ENCODE assay signal across 8 mouse cellular contexts in genomic region chr10:77032591-77033322, GRCm38 (mm10). TPM values are rescaled to one million over a fixed set of nuclear protein-coding genes. Genes with fewer than 3 reads are reported as not detected.
DNase-seq lines count a peak whose midpoint lies in the region; ATAC-seq and TF ChIP-seq lines count a peak whose summit lies in the region.

No protein-coding gene starts in this region.

- H3K9ac ChIP-seq in lung, postnatal 0 days (replicated peaks; ENCODE audit: low read depth) = peak overlapping the region; percentile 54

- WGBS in hindbrain, embryonic 10.5 days = under 1% methylated on average over 49 of the region's 49 CpGs
- WGBS in lung, postnatal 0 days = 0% methylated on average over 46 of the region's 49 CpGs

- no peak for TF ChIP-seq EP300 in lung, postnatal 0 days (IDR thresholded peaks at IDR 0.05)

- peaks cover 14% of the 10 kb centered on the region; the same call in 1 of the 2 replicates for H3K36me3 ChIP-seq in hindbrain, embryonic 10.5 days
- H3K36me3 ChIP-seq in lung, postnatal 0 days (ENCODE audit: insufficient read depth, low read length) = no peaks in the 10 kb centered on the region

- H3K4me1 ChIP-seq in hindbrain, embryonic 10.5 days (replicated peaks) = peaks cover 51% of the 10 kb centered on the region
- peaks cover 9% of the 10 kb centered on the region; the same call in 1 of the 2 replicates for H3K4me1 ChIP-seq in lung, postnatal 0 days (ENCODE audit: insufficient read depth, low read depth, low read length)

- peak overlapping the region; percentile 94 for H3K27ac ChIP-seq in hindbrain, embryonic 10.5 days
- H3K27ac ChIP-seq in lung, postnatal 0 days (ENCODE audit: low read length) = no peak overlapping the region

- H3K27me3 ChIP-seq in hindbrain, embryonic 10.5 days (ENCODE audit: insufficient read depth, poor library complexity, severe bottlenecking) = peaks cover 17% of the 10 kb centered on the region
- no peaks in the 10 kb centered on the region for H3K27me3 ChIP-seq in lung, postnatal 0 days (replicated peaks; ENCODE audit: insufficient read depth, low read length)

- peak; percentile 49 for TF ChIP-seq CTCF in lung, postnatal 0 days (IDR thresholded peaks at IDR 0.05)

- peak; percentile 96 for DNase-seq in MN1 (ENCODE audit: low spot score)
- DNase-seq in cerebellum, adult 9-10 months = peak; percentile 97
- DNase-seq in hindbrain, embryonic 10.5 days (ENCODE audit: low spot score) = peak; percentile 92
- peak; percentile 96 for DNase-seq in layer of hippocampus, adult 9-11 months
- peak; percentile 95 for DNase-seq in lung, postnatal 0 days (ENCODE audit: low spot score)
- peak; percentile 87 for DNase-seq in ovary, postnatal 14 days (ENCODE audit: low spot score)
- DNase-seq in thymus, postnatal 14 days = peak; percentile 97

- H3K4me3 ChIP-seq in hindbrain, embryonic 10.5 days = peak overlapping the region; percentile 79
- peak overlapping the region; percentile 61 for H3K4me3 ChIP-seq in lung, postnatal 0 days (ENCODE audit: low read depth, low read length)

- H3K4me2 ChIP-seq in lung, postnatal 0 days (replicated peaks; ENCODE audit: low read depth, low read length) = peak overlapping the region; percentile 88

- H3K9me3 ChIP-seq in hindbrain, embryonic 10.5 days = no peaks in the 10 kb centered on the region
- no peaks in the 10 kb centered on the region for H3K9me3 ChIP-seq in lung, postnatal 0 days (ENCODE audit: low read length)

- ATAC-seq in frontal cortex, adult (ENCODE audit: low TSS enrichment) = peak; percentile 82
- peak; percentile 95 for ATAC-seq in lung, postnatal 0 days

RNA-seq across cellular contexts. Expression of gene Slc19a1, which starts 0.7 kb away (rescaled TPM):
- 32.4 and 32.7 TPM in 2 replicates for polyA plus RNA-seq in hindbrain, embryonic 10.5 days (2016; fragmentation: Nextera tagmentation; extraction: Ambion mirVana)
- polyA plus RNA-seq in lung, postnatal 0 days (2015; fragmentation: Nextera tagmentation; extraction: Ambion mirVana) = 8.1 and 8.4 TPM in 2 replicates
